Mouse (Mus musculus): ENCODE measurements at regions not wholly inside any gene's neighbourhood (a gene's known extent, or its start where the extent isn't known, plus 50 kb on each side); places are given as distances from the start of the nearest gene placed in this dataset.

- no peaks in the 10 kb centered on the region for H3K36me3 ChIP-seq (ENCODE audit: control insufficient read depth, insufficient read depth, low read length)
- H3K4me3 ChIP-seq (ENCODE audit: low read depth, low read length), result no peak overlapping the region
- no peak for TF ChIP-seq CTCF (IDR thresholded peaks at IDR 0.05; ENCODE audit: extremely low read depth, insufficient read length, insufficient replicate concordance, low read depth, low read length)
- no peak for TF ChIP-seq POLR2A (IDR thresholded peaks at IDR 0.05; ENCODE audit: low read depth, low read length)
- no peaks in the 10 kb centered on the region for H3K4me1 ChIP-seq (ENCODE audit: control insufficient read depth, insufficient read depth, insufficient read length, low read length)
- no peak overlapping the region for H3K27ac ChIP-seq (ENCODE audit: insufficient read depth, low read depth, low read length)
- 95% methylated on average over 5 of the region's 5 CpGs for WGBS
- no peaks in the 10 kb centered on the region for H3K27me3 ChIP-seq (ENCODE audit: control insufficient read depth, insufficient read depth, low read length)
Measured at GRCm38 (mm10) chr2:147951233-147951632, 95.5 kb downstream of the Foxa2 start.

GRCm38 (mm10) chr2:147944171-147945040 lies 102.4 kb downstream of the Foxa2 start:
- H3K4me1 ChIP-seq (ENCODE audit: control insufficient read depth, insufficient read depth, insufficient read length, low read length), result no peaks in the 10 kb centered on the region
- 83% methylated on average over 7 of the region's 7 CpGs for WGBS
- H3K27me3 ChIP-seq (ENCODE audit: control insufficient read depth, insufficient read depth, low read length), result 0 out of 2 replicates have a peak, but pooled peaks cover 3% of the 10 kb centered on the region
- no peaks in the 10 kb centered on the region for H3K36me3 ChIP-seq (ENCODE audit: control insufficient read depth, insufficient read depth, low read length)
- TF ChIP-seq POLR2A (IDR thresholded peaks at IDR 0.05; ENCODE audit: low read depth, low read length), result no peak
- TF ChIP-seq CTCF (IDR thresholded peaks at IDR 0.05; ENCODE audit: extremely low read depth, insufficient read length, insufficient replicate concordance, low read depth, low read length), result no peak
- no peak overlapping the region for H3K27ac ChIP-seq (ENCODE audit: insufficient read depth, low read depth, low read length)
- H3K4me3 ChIP-seq (ENCODE audit: low read depth, low read length), result no peak overlapping the region

DNA sequence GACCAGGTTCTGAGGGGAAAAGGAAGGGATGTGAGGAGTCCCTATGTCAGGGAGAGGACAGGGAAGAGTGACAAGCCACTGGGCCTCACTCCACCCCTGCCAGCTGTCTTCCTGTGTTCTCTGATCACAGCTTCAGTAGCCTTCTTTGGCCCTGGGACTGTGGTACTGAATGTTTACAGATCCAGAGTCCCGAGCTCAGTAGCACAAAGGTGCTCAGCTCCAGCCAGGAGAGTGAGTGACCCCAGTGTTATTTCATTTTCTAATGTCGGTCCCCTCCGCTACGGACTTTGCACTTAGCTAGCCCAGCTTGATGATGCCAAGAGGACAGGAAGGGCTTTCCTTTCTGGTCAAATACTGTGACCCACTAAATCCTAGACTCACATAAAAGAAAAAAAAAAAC lies 104.2 kb downstream of the Foxa2 start:
- Histone ChIP-seq H3K4me3 (ENCODE audit: low read depth, low read length) (no peak overlapping the region), H3K27ac (ENCODE audit: insufficient read depth, low read depth, low read length) (no peak overlapping the region), H3K36me3 (ENCODE audit: control insufficient read depth, insufficient read depth, low read length) (no peaks in the 10 kb centered on the region), H3K27me3 (ENCODE audit: control insufficient read depth, insufficient read depth, low read length) (0 out of 2 replicates have a peak, but pooled peaks cover 3% of the 10 kb centered on the region), H3K4me1 (ENCODE audit: control insufficient read depth, insufficient read depth, insufficient read length, low read length) (no peaks in the 10 kb centered on the region)
- TF ChIP-seq POLR2A (IDR thresholded peaks at IDR 0.05; ENCODE audit: low read depth, low read length) (no peak), CTCF (IDR thresholded peaks at IDR 0.05; ENCODE audit: extremely low read depth, insufficient read length, insufficient replicate concordance, low read depth, low read length) (no peak)
- WGBS, result 27% methylated on average over 4 of the region's 4 CpGs

- no peaks in the 10 kb centered on the region for H3K4me1 ChIP-seq (ENCODE audit: control insufficient read depth, insufficient read depth, insufficient read length, low read length)
- H3K4me3 ChIP-seq (ENCODE audit: low read depth, low read length), result no peak overlapping the region
- TF ChIP-seq CTCF (IDR thresholded peaks at IDR 0.05; ENCODE audit: extremely low read depth, insufficient read length, insufficient replicate concordance, low read depth, low read length) (no peak), POLR2A (IDR thresholded peaks at IDR 0.05; ENCODE audit: low read depth, low read length) (no peak)
- 0 out of 2 replicates have a peak, but pooled peaks cover 3% of the 10 kb centered on the region for H3K27me3 ChIP-seq (ENCODE audit: control insufficient read depth, insufficient read depth, low read length)
- H3K36me3 ChIP-seq (ENCODE audit: control insufficient read depth, insufficient read depth, low read length), result no peaks in the 10 kb centered on the region
- 21% methylated on average over 4 of the region's 4 CpGs for WGBS
- no peak overlapping the region for H3K27ac ChIP-seq (ENCODE audit: insufficient read depth, low read depth, low read length)
Measured at GRCm38 (mm10) chr2:147941319-147941718, 105.5 kb downstream of the Foxa2 start.

DNA sequence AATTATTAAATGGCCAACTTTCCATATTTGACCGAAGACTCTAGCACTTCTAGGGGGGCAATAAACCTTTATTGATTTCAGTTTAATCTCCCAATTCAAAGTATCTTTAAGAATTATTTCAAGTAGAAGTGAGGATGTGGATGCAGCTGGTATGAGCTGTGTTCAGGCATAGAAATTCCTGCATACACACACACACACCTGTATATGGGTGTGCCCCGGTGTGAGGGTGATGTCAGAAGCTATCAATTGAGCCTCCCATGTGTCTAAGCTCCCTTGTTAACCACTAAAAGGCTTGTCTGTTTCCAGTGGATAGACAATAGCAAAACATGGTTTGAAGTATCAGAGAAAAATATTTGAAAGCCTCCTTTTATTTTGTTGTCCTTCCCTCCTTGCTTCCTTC lies 114.3 kb downstream of the Foxa2 start:
- no peak for TF ChIP-seq POLR2A (IDR thresholded peaks at IDR 0.05; ENCODE audit: low read depth, low read length)
- H3K4me1 ChIP-seq (ENCODE audit: control insufficient read depth, insufficient read depth, insufficient read length, low read length), result peaks cover 10% of the 10 kb centered on the region; the same call in 1 of the 2 replicates
- WGBS, result 44% methylated on average over 2 of the region's 2 CpGs
- H3K27ac ChIP-seq (ENCODE audit: insufficient read depth, low read depth, low read length), result no peak overlapping the region
- no peaks in the 10 kb centered on the region for H3K36me3 ChIP-seq (ENCODE audit: control insufficient read depth, insufficient read depth, low read length)
- no peak overlapping the region for H3K4me3 ChIP-seq (ENCODE audit: low read depth, low read length)
- no peaks in the 10 kb centered on the region for H3K27me3 ChIP-seq (ENCODE audit: control insufficient read depth, insufficient read depth, low read length)

GRCm38 (mm10) chr2:147929031-147929711 lies 117.6 kb downstream of the Foxa2 start:
- peaks cover 10% of the 10 kb centered on the region; the same call in 1 of the 2 replicates for H3K4me1 ChIP-seq (ENCODE audit: control insufficient read depth, insufficient read depth, insufficient read length, low read length)
- no peaks in the 10 kb centered on the region for H3K27me3 ChIP-seq (ENCODE audit: control insufficient read depth, insufficient read depth, low read length)
- H3K36me3 ChIP-seq (ENCODE audit: control insufficient read depth, insufficient read depth, low read length), result no peaks in the 10 kb centered on the region
- TF ChIP-seq POLR2A (IDR thresholded peaks at IDR 0.05; ENCODE audit: low read depth, low read length), result no peak
- TF ChIP-seq CTCF (IDR thresholded peaks at IDR 0.05; ENCODE audit: extremely low read depth, insufficient read length, insufficient replicate concordance, low read depth, low read length), result no peak
- H3K27ac ChIP-seq (ENCODE audit: insufficient read depth, low read depth, low read length), result no peak overlapping the region
- H3K4me3 ChIP-seq (ENCODE audit: low read depth, low read length), result no peak overlapping the region
- 27% methylated on average over 5 of the region's 5 CpGs for WGBS
